Mouse (Mus musculus) lung, adult 18-20 months (tissue): ENCODE measurements around the gene Parp1.
A peak's percentile ranks its signal among the peaks of the same experiment; 100 is the strongest.

Source experiments
- DNase-seq, 2 experiments: peaks; one replicate each; pipeline ENCODE4 v3.0.0; 2022; ENCODE audit warnings: mixed read lengths in 2 of 2

Parp1 gene

DNA sequence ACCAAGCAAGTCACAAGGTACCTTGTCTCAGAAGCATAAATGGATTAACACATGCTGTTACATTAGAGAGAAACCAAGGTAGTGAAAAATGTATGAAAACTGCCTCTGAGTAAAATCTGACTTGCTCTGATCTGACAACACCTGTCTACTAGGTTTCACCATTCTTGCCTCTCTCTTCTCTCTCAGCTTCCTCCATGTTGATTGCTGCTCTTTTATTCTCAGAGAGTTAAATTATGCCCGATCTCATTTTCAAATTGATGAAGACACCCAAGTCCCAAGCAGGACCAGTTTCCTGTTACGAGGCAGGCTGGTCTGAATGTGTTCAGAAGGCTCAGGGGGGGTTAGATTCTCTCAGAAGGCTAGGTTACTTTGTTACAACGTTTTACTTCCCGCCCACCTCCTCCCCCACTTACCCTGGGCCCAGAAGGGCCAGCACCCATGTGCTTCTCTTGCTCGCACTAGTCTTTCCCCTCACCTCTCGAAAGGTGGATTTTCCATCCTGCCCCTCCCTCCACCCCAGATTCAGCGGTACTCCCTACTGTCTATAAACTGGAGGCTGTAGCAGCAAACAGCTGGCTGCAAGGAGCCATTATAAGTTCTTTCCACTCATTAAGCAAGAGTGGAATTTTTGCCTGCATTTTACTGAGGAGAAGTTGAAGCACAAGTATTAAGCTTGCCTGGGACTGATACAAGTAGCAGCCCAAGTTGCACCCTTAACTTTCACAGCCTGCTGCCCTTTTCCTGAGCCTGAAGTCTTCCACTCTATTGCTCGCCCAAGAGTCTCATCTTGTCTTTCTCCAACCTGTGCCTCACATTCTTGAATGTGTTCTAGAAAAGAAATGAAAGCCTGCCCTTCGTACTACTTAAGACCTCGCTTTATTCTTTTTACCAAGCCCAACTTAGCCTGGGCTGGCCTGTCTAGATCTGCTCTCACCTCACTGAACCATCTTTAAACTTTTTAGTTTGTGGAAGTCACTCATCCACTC, 71.0 kb downstream of the Parp1 start:
- DNase-seq: no peak

DNA sequence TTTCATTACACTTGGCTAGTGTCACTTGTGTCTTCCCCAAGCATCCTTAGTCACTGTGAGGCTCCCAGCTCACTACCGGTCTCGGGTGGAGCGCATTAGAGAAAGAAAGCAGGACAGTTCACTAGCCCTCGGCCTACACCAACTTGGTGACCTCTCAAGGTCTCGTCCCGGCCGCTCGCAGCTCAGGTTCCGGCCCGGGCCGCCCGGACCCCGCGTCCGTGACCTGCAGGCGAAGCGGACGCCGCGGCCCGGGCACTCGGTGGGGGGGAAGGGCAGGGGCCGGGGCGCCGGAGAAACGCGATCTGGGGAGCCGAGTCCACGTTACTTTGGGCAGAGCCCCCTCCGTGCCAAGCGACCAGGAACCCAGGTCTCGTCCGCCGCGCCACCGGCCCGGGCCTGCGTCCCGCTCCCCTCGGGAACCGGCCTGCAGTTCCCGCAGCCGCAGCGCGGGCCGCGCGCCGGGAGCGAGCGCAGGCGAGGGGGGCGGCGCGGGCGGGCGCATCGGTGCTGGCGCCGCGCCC, 71.9 kb downstream of the Parp1 start:
- DNase-seq: peak; percentile 20 to 22

DNA sequence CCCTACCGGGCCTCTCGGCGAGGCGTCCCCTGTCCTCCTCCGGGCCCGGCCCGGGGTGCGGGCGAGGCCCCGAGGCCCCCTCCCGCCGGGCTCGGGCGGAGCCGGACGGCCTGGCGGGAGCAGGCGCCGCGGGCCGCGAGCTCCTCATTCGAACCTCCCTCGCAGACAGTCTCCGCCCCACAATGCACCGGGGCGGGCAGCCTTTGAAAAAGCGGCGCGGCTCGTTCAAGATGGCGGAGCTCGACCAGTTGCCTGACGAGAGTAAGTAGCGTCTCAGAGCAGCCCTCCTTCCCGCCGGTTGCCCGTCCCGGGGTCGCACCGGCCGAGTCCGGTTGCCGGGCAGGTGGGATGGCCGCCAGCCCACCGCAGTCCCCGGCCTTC, 72.4 kb downstream of the Parp1 start, which contains the start of gene Lin9:
Gene Lin9, plus strand, starts transcription at position 14 of the 381 bp plus-strand sequence.
- DNase-seq: peak; percentile 90 to 91

DNA sequence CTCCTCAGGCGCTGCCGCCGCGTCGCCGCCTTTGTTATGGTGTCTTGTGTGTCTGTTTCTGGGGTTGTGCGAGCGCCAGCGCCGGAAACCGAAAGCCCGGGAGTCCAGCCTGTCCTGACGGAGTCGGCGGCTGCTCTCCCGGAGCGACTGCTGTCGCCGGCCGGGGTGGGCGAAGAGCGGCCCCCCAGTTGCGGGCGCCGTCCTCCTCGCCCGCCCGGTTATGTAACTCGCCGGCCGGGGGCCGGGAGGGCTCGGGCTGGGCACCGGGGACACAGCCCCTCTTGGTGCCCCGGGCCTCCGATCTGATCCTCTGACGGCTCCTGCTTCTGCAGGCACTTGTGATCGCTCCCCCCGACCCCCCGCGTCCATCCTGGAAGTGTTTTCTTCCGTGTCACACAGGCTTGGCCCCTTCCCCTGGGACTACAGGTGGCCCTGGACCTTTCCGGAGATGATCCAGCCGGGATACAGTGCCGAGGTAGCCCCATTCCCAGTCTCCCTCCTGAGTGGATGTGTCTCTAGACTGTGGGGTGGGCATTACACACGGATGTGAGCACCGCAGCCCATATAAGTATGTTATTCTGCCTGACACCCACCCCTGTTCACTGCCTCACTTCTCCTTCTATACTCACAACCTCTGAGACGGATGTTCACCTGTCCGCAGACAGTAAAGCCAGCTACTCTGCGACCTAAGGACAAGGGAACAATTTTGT, 72.9 kb downstream of the Parp1 start:
- peak; percentile 5 for DNase-seq

DNA sequence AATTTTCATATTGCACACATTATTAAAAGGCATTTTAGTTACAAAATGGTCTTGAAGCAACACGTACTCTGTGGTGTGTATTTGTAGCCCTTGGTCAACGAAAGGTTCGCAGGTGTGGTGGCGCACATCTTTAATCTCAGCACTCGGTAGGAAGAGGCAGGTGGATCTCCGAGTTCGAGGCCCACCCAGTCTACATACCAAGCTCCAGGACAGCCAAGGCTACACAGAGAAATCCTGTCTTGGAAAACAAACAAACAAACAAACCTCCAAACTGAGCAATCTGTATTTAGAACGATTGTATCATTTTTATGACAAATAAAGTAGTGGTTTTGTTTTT, 73.5 kb downstream of the Parp1 start:
- no peak for DNase-seq
